Mouse (Mus musculus) embryo, embryonic 11 days (tissue): ENCODE data around the gene Hspa13.

ENCODE experiments used
- DNase-seq: peaks from one replicate; pipeline ENCODE4 v3.0.0-alpha.2; 2015

Hspa13 gene

GRCm38 (mm10) chr16:75766388-75767249 lies at the start of gene Hspa13:
Gene Hspa13 (minus strand): TSS chr16:75767104.
- DNase-seq = peak; percentile 98

- peak; percentile 54 for DNase-seq
Observed at GRCm38 (mm10) chr16:75779271-75779670, 12.4 kb upstream of the Hspa13 start.

GRCm38 (mm10) chr16:75773222-75773621 lies 6.3 kb upstream of the Hspa13 start:
- DNase-seq = no peak

- DNase-seq = peak; percentile 9
Observed at GRCm38 (mm10) chr16:75767250-75768002, 522 bp upstream of the Hspa13 start.

- no peak for DNase-seq
Observed at GRCm38 (mm10) chr16:75752876-75753275, 14.0 kb downstream of the Hspa13 start.

- no peak for DNase-seq
Observed at GRCm38 (mm10) chr16:75750103-75750502, 16.8 kb downstream of the Hspa13 start.

- DNase-seq = no peak
Observed at GRCm38 (mm10) chr16:75748926-75749325, 18.0 kb downstream of the Hspa13 start.

GRCm38 (mm10) chr16:75744014-75744413 lies 22.9 kb downstream of the Hspa13 start:
- no peak for DNase-seq

- no peak for DNase-seq
Observed at GRCm38 (mm10) chr16:75717405-75718173, 49.3 kb downstream of the Hspa13 start.

- peak; percentile 72 for DNase-seq
Observed at GRCm38 (mm10) chr16:75696176-75696575, 70.7 kb downstream of the Hspa13 start.
